Mouse (Mus musculus) CH12.LX (cell line): ENCODE measurements around the gene Trio.

Experiments
- ELF1 ChIP-seq: IDR thresholded peaks from 2 replicates; pipeline ENCODE4 v1.6.1; 2014; ENCODE audit warnings: low read depth, mild to moderate bottlenecking, inconsistent platforms, low read length, improper control_type of control experiment
- EP300 ChIP-seq: IDR thresholded peaks from 2 replicates; pipeline ENCODE4 v1.6.1; 2011; ENCODE audit warnings: low read length, improper control_type of control experiment
- POLR2A ChIP-seq: IDR thresholded peaks from 2 replicates; pipeline ENCODE4 v1.6.1; 2011; ENCODE audit warnings: low read depth, mild to moderate bottlenecking, improper control_type of control experiment, low read length
- POLR2AphosphoS2 ChIP-seq: IDR thresholded peaks from 2 replicates; pipeline ENCODE4 v1.6.1; 2011; ENCODE audit warnings: low read depth, low read length, improper control_type of control experiment
- USF1 ChIP-seq: IDR thresholded peaks from 2 replicates; pipeline ENCODE4 v1.6.1; 2014; ENCODE audit warnings: low read depth, mild to moderate bottlenecking, inconsistent platforms, low read length, improper control_type of control experiment

DNA sequence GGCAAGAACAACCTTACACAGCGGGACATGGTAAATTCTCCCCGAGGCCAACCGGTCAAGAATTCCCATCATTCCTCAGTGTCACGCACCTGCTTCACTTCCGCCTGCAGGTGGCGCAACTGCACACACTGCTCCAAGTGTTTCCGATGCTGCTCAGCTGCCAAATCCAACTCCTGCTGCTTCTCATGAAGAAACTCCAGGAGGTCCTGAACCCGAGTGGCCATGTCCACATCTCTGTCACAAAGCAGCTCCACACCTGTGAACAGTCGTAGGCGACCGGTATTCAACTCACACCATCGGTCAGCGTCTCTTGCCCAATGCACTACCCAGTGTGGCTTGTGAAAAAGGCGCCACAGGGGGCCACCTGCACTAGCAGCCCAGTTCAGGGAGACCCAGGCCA lies 174.7 kb downstream of the Trio start:
- TF ChIP-seq USF1 (no peak), POLR2A (no peak), EP300 (no peak), POLR2AphosphoS2 (no peak), ELF1 (no peak)
